Mouse (Mus musculus): ENCODE results near the gene Scd3.
A peak's percentile ranks its signal among the peaks of the same experiment; 100 is the strongest.
"Not testable (repeated sequence)": the region's sequence is repeated elsewhere in the genome, so short reads cannot be mapped to it uniquely, and the experiment has no call there.

Scd3 gene

GRCm38 (mm10) chr19:44273711-44274110 is 70.6 kb downstream of the Scd3 start:
- no peak for DNase-seq (ENCODE audit: low spot score)

DNA sequence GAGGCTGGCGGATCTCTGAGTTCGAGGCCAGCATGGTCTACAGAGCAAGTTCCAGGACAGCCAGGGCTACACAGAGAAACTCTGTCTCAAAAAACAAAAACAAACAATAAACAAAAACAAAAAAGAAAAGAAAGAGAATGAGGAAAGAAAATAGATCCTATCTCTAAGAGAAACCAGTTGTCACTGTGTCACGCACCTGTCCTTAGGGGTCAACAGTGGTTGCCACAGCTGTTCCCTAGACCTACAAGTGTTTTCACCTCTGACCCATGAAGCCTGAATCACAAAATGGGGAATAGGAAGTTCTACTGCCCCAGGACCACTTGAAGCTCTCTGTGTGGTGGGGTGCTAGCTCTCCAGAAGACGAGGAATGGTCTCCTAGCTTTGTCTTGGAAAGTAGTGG is 71.4 kb downstream of the Scd3 start:
- no peak for DNase-seq (ENCODE audit: low spot score)

GRCm38 (mm10) chr19:44275418-44275817 is 72.3 kb downstream of the Scd3 start:
- DNase-seq (ENCODE audit: low spot score): no peak

DNA sequence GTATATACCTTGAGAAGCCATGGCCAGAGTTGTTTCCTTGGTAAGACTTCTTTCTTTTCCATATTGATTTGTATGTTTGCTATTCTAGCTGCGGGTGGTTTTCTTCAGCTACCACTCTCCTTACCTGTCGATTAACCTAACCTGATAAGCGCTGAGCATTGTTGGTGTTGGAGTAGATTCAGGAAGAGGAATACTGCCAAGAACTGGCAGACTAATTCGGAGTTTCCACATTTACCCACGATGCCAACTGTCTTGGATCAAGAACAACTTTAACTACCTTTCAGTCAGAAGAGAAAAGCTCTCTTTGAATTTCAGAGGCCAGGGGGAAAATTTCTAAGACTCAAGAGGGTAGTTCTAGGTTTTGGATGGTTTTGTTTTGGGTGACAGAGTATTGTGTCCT is 73.8 kb downstream of the Scd3 start:
- no peak for DNase-seq (ENCODE audit: low spot score)

DNA sequence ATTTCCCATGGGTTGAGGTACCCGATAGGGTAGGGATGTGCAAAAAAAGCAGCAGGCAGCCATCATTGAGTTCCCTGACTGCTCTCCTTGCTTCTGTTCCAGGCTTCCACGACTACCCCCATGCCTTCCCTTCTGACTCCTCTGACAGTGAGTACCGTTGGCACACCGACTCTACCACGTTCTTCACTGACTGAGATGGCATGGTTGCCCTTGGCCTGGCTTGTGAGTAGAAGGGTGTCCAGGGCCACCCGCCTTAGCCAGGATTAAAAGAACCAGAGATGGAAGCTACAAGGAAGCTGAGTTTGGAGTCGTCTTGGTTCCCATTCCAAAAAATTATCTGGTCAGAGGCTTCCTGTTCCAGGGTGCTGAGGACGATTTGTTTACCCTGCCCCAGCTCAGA is 74.9 kb downstream of the Scd3 start:
- no peak for DNase-seq (ENCODE audit: low spot score)

- DNase-seq (ENCODE audit: low spot score): no peak
Observed at GRCm38 (mm10) chr19:44280755-44281154, 77.7 kb downstream of the Scd3 start.

- DNase-seq (ENCODE audit: low spot score): not testable (repeated sequence)
Observed at GRCm38 (mm10) chr19:44281825-44282447, 78.9 kb downstream of the Scd3 start.

DNA sequence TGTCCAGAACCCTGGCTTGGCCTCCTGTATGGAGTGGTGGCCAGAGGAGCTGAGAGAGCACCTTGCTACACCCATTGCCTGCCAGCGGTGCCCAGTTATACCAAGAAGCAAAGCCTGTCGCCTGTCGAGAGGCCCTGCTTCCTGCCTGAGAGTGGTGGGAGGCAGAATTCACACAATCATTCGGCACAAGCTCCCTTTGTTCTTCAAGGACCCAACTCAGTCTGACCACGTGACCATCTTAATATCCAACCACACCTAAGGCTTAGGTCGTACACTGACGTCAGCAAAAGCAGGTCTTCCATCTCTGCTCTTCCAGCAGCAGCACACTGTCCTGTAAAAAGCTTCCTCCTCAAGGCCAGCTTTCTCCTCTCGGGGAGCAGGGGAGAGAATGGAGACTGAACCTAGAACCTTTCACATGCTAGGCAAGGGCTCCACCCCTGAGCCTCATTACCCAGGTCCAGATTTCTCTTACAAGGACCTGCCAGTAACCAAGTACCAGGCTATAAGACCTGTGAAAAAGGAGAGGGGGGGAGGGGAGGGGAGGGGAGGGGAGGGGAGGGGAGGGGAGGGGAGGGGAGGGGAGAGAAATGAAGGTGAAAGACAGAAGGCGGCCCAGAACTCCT is 79.6 kb downstream of the Scd3 start:
- no peak for DNase-seq (ENCODE audit: low spot score)

- no peak for DNase-seq (ENCODE audit: low spot score)
Observed at GRCm38 (mm10) chr19:44283157-44284024, 80.3 kb downstream of the Scd3 start.

GRCm38 (mm10) chr19:44284025-44284695 is 81.1 kb downstream of the Scd3 start:
- DNase-seq (ENCODE audit: low spot score): peak; percentile 74

- no peak for DNase-seq (ENCODE audit: low spot score)
Observed at GRCm38 (mm10) chr19:44284723-44285122, 81.7 kb downstream of the Scd3 start.

DNA sequence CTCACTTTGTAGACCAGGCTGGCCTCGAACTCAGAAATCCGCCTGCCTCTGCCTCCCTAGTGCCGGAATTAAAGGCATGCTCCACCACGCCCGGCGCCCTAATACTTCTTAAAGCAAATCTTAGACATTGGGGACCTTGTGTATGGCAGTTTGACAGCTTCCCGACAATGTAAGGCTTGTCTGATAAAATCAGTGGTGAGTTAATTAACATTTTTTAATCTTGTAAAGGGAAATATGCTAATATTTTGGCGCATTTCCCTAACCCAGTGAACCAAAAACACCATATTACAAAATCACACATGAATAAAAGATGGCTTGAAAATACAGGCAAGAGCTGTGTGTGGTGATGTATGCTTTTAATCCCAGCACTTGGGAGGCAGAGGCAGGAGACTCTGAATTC is 82.5 kb downstream of the Scd3 start:
- no peak for DNase-seq (ENCODE audit: low spot score)

- DNase-seq (ENCODE audit: low spot score): no peak
Observed at GRCm38 (mm10) chr19:44286109-44286508, 83.0 kb downstream of the Scd3 start.

DNA sequence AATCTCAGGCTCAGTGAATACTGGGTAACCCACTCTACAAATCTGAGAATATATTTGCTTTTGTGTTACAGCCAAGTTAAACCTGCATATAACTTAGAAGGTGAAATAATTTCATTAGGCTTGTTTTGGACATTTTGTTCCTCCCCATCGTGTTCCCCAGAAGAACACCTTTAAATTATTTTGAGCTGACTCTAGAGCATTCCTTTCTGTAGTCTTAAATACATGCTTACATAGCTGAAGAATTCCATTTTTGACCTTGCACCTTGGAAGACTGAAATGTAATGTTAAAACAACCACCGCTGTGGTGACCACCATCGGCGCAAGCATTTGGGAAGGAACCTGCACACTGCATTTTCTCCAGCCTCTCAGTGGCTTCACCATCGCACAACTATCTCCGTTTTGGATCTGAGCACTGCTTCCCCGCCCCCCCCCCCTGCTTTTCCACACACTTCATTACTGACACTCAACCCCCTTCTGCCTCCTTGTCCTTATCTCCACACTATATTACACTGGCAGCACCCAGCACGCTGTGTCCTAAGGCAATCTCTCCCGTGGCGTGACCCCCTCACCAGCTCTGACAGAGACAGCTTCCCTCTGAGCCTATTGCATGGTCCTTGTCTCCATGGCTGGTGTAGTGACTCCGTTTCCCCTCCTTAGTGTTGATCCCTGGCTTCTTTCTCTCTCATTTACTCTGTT is 84.5 kb downstream of the Scd3 start:
- DNase-seq (ENCODE audit: low spot score): no peak

DNA sequence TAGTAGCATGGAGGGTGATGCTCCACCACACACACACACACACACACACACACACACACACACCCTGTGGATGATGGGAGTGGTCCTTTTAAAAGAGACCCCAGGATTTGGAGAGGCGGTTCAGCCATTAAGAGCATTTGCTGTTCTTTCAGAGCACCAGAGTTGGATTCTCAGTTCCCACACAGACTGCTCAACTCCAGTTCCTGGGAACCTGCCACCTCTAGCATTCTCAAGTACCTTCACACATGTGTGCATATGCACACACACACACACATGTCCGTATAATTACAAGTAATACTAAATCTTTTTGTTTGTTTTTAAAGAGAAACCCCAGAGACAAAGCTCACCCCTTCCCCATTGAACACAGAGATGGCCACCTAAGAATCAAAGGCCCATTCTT is 89.0 kb downstream of the Scd3 start:
- DNase-seq (ENCODE audit: low spot score): no peak

- no peak for DNase-seq (ENCODE audit: low spot score)
Observed at GRCm38 (mm10) chr19:44292483-44292882, 89.4 kb downstream of the Scd3 start.

- peak; percentile 24 for DNase-seq (ENCODE audit: low spot score)
Observed at GRCm38 (mm10) chr19:44292941-44293768, 90.1 kb downstream of the Scd3 start, which contains the start of gene Scd2. Gene Scd2, plus strand, starts transcription at chr19:44293674.

Data from urinary bladder, postnatal 10 days (tissue).